Mouse (Mus musculus) lung, adult 2 months (tissue): ENCODE measurements at regions not wholly inside any gene's neighbourhood (a gene's known extent, or its start where the extent isn't known, plus 50 kb on each side); places are given as distances from the start of the nearest gene placed in this dataset.

Experiments used
- CTCF ChIP-seq: fragments of 200-500 bp; IDR thresholded peaks from 2 replicates; pipeline ENCODE4 v1.5.1; 2011; ENCODE audit warnings: mild to moderate bottlenecking, low read length, control low read depth; ENCODE audit not compliant: insufficient read depth
- POLR2A ChIP-seq: fragments of 200-500 bp; IDR thresholded peaks from 2 replicates; pipeline ENCODE4 v1.6.1; 2011; ENCODE audit warnings: low read depth, mild to moderate bottlenecking, control low read depth, low read length, borderline replicate concordance; ENCODE audit errors: extremely low read depth

DNA sequence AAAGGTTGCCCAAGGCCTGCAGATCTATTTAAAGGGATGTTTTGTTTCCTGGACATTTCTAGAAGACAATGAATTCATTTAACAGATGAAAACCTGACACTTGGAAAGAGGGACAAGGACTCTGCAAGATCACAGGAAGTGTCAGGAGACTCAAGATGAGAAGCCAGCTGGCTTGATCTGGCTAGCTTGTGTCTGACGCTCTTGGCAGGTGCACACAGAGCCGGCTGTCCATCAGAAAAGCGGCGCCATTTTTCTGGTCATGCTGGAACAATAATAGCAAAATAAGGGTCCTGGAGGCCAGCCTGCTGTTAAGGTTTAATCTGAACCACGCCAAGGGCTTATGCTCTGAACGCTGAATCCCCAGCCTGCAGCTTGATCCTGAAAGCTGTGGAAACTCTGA, 303.3 kb downstream of the Ptpru start:
- no peak for TF ChIP-seq CTCF
- TF ChIP-seq POLR2A = no peak
